Mouse (Mus musculus) G1E (cell line): Measurements from ENCODE around the gene Ntmt1. TPM values are rescaled to one million over a fixed set of nuclear protein-coding genes. Genes with fewer than 3 reads are reported as not detected.

ENCODE experiments used
- ATAC-seq: 2 replicates; pipeline ENCODE4 v1.8.0; 2016; ENCODE audit warnings: mild to moderate bottlenecking; ENCODE audit not compliant: insufficient number of reproducible peaks, poor library complexity, low FRiP score, severe bottlenecking; ENCODE audit errors: extremely low read depth
- DNase-seq: peaks from one replicate; pipeline ENCODE4 v3.0.0; 2012; ENCODE audit warnings: low spot score
- H3K27me3 ChIP-seq: 2 replicates; pipeline ENCODE4 v1.6.1; 2012; ENCODE audit warnings: mild to moderate bottlenecking, low read length, inconsistent platforms; ENCODE audit not compliant: insufficient read depth
- H3K36me3 ChIP-seq: replicated peaks from 2 replicates; pipeline ENCODE3; 2012; ENCODE audit warnings: mild to moderate bottlenecking, inconsistent platforms
- H3K4me1 ChIP-seq: 2 replicates; pipeline ENCODE4 v1.6.1; 2012; ENCODE audit warnings: low read depth, low read length, inconsistent platforms, mixed read lengths; ENCODE audit not compliant: insufficient read depth
- H3K4me3 ChIP-seq: 2 replicates; pipeline ENCODE4 v1.5.1; 2012; ENCODE audit warnings: low read depth, mild to moderate bottlenecking, inconsistent platforms, low read length, moderate library complexity, mixed read lengths
- H3K9me3 ChIP-seq: replicated peaks from 2 replicates; pipeline ENCODE4 v1.6.1; 2012; ENCODE audit warnings: inconsistent platforms
- CTCF ChIP-seq: IDR thresholded peaks from 2 replicates; pipeline ENCODE4 v1.5.1; 2012; ENCODE audit warnings: low read depth, low read length, inconsistent platforms, mixed read lengths
- GATA1 ChIP-seq: IDR thresholded peaks from 2 replicates; pipeline ENCODE4 v1.6.1; 2012; ENCODE audit warnings: borderline replicate concordance, low read length, inconsistent platforms, mixed read lengths
- GATA2 ChIP-seq: IDR thresholded peaks from 2 replicates; pipeline ENCODE4 v1.6.1; 2012; ENCODE audit warnings: low read depth, low read length, inconsistent platforms, borderline replicate concordance
- POLR2AphosphoS5 ChIP-seq: IDR thresholded peaks from 2 replicates; pipeline ENCODE4 v1.6.1; 2012; ENCODE audit warnings: low read depth, low read length, inconsistent platforms; ENCODE audit not compliant: insufficient replicate concordance
- TAL1 ChIP-seq: conservative IDR thresholded peaks from 2 replicates; pipeline ENCODE4 v1.6.1; 2012; ENCODE audit warnings: low read depth, low read length, inconsistent platforms, mixed read lengths
- polyA plus RNA-seq: library from polyadenylated mRNA; stranded (reverse); fragments of >175 nt; gene quantifications from 2 replicates; pipeline ENCODE4 v1.2.3, GENCODE M21; 2012
- total RNA-seq, 2 experiments: library from RNA; stranded (forward) in 1 of 2; stranded (reverse) in 1 of 2; fragments of 200-1000 nt in 1 of 2; fragments of >200 nt in 1 of 2; fragmentation: Nextera tagmentation in 1 of 2; gene quantifications; 2 replicates each; pipeline ENCODE4 v1.2.3; 2014 to 2017

Gene Ntmt1
- total and polyA plus RNA-seq, 3 experiments = 18.9 to 66.9 (median 29.4) TPM

GRCm38 (mm10) chr2:30803604-30804003, 4.0 kb upstream of the Ntmt1 start, which contains the start of gene 1700001O22Rik:
TSS of gene 1700001O22Rik (minus strand) at chr2:30803661.
- Histone ChIP-seq H3K36me3 (peaks cover 2% of the 10 kb centered on the region), H3K9me3 (no peaks in the 10 kb centered on the region), H3K27me3 (peaks cover 58% of the 10 kb centered on the region), H3K4me1 (peaks cover 31% of the 10 kb centered on the region), H3K4me3 (no peak within 1 kb of the TSS)
- ATAC-seq (no peak), DNase-seq (no peak)
- no peak for TF ChIP-seq CTCF
- TF ChIP-seq TAL1 = no peak

GRCm38 (mm10) chr2:30805983-30806382, 1.6 kb upstream of the Ntmt1 start:
- no peak for DNase-seq
- Histone ChIP-seq H3K4me3 (no peak overlapping the region), H3K27me3 (peaks cover 34% of the 10 kb centered on the region), H3K36me3 (peaks cover 16% of the 10 kb centered on the region), H3K4me1 (peaks cover 49% of the 10 kb centered on the region), H3K9me3 (no peaks in the 10 kb centered on the region)
- ATAC-seq = no peak
- TF ChIP-seq TAL1 = no peak
- TF ChIP-seq POLR2AphosphoS5 = no peak
- TF ChIP-seq GATA2 = no peak
- no peak for TF ChIP-seq GATA1
- TF ChIP-seq CTCF = no peak

GRCm38 (mm10) chr2:30807147-30807647, 429 bp upstream of the Ntmt1 start:
- Histone ChIP-seq H3K4me1 (peaks cover 54% of the 10 kb centered on the region), H3K27me3 (peaks cover 22% of the 10 kb centered on the region), H3K4me3 (peak overlapping the region; percentile 95), H3K9me3 (no peaks in the 10 kb centered on the region), H3K36me3 (peaks cover 28% of the 10 kb centered on the region)
- DNase-seq (no peak), ATAC-seq (no peak)
- no peak for TF ChIP-seq GATA1
- no peak for TF ChIP-seq GATA2
- no peak for TF ChIP-seq TAL1
- no peak for TF ChIP-seq POLR2AphosphoS5
- TF ChIP-seq CTCF = no peak

- H3K4me1 ChIP-seq = peaks cover 52% of the 10 kb centered on the region
- peaks cover 39% of the 10 kb centered on the region for H3K36me3 ChIP-seq
- H3K4me3 ChIP-seq = peak overlapping the region; percentile 95
- H3K9me3 ChIP-seq = peaks cover 6% of the 10 kb centered on the region
- TF ChIP-seq GATA2 (no peak), TAL1 (no peak), CTCF (no peak), POLR2AphosphoS5 (no peak), GATA1 (no peak)
- DNase-seq (no peak), ATAC-seq (no peak)
- peaks cover 16% of the 10 kb centered on the region for H3K27me3 ChIP-seq
Measured at GRCm38 (mm10) chr2:30808296-30808655, 650 bp downstream of the Ntmt1 start.

- DNase-seq (no peak), ATAC-seq (no peak)
- peaks cover 46% of the 10 kb centered on the region for H3K4me1 ChIP-seq
- peak overlapping the region; percentile 2; the same call in 1 of the 2 replicates for H3K4me3 ChIP-seq
- H3K9me3 ChIP-seq = peaks cover 8% of the 10 kb centered on the region
- H3K27me3 ChIP-seq = peaks cover 8% of the 10 kb centered on the region
- peaks cover 52% of the 10 kb centered on the region for H3K36me3 ChIP-seq
- TF ChIP-seq POLR2AphosphoS5 (no peak), TAL1 (no peak), CTCF (no peak), GATA1 (no peak), GATA2 (no peak)
Measured at GRCm38 (mm10) chr2:30809503-30809902, 1.9 kb downstream of the Ntmt1 start.

- Histone ChIP-seq H3K36me3 (peaks cover 62% of the 10 kb centered on the region), H3K27me3 (no peaks in the 10 kb centered on the region; the same call in 1 of the 2 replicates), H3K4me3 (no peak overlapping the region; the same call in 1 of the 2 replicates), H3K9me3 (peaks cover 8% of the 10 kb centered on the region), H3K4me1 (peaks cover 46% of the 10 kb centered on the region)
- ATAC-seq (no peak), DNase-seq (no peak)
- TF ChIP-seq GATA1 (no peak), GATA2 (no peak), POLR2AphosphoS5 (no peak), TAL1 (no peak), CTCF (no peak)
Measured at GRCm38 (mm10) chr2:30810573-30810972, 2.9 kb downstream of the Ntmt1 start.

GRCm38 (mm10) chr2:30816383-30816782, 8.8 kb downstream of the Ntmt1 start:
- TF ChIP-seq TAL1 = no peak
- no peak for TF ChIP-seq POLR2AphosphoS5
- TF ChIP-seq GATA1 = no peak
- TF ChIP-seq GATA2 = no peak
- TF ChIP-seq CTCF = no peak
- ATAC-seq (no peak), DNase-seq (no peak)
- Histone ChIP-seq H3K9me3 (peaks cover 13% of the 10 kb centered on the region), H3K4me1 (peaks cover 10% of the 10 kb centered on the region), H3K27me3 (no peaks in the 10 kb centered on the region), H3K4me3 (no peak overlapping the region), H3K36me3 (peaks cover 97% of the 10 kb centered on the region)
